Comparison of ENCODE assay signal across 11 mouse cellular contexts in the genomic region with DNA sequence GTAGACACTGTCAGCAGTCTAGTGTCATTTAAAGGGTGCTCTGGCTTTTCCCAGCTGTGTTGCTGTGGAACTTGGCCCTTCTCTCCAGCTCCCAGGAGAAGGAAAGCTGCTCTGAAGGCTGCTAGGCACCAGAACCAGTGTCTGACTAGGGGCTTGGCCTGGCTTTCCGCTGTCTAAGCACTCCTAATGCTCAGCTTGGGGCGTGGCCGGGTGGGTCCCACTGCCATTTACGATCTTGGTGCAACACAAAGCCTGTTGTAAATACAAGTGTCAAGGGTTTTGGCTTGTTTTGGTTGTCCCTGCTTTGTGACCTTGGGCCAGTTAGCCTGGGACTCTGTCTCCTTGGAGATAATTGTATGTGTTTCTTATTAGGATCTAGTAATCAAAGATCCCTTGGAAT. TPM values are rescaled to one million over a fixed set of nuclear protein-coding genes. Genes with fewer than 3 reads are reported as not detected.
DNase-seq lines count a peak whose midpoint lies in the region; ATAC-seq lines count a peak whose summit lies in the region.
"Had no signal": no experiment of that assay in that cellular context is flagged by ENCODE, and none has a peak within 500 bp of the region (broad histone marks: within the 10 kb centered on the region; RNA-seq: fewer than 3 reads in every experiment).

No protein-coding gene starts in this region.

- no peak overlapping the region for H3K4me2 ChIP-seq in kidney, embryonic 16.5 days (replicated peaks; ENCODE audit: low read depth, low read length)
- no peak overlapping the region for H3K4me2 ChIP-seq in lung, embryonic 16.5 days (ENCODE audit: low read depth, low read length)
- no peak overlapping the region for H3K4me2 ChIP-seq in forebrain, embryonic 15.5 days (replicated peaks)
- H3K4me2 ChIP-seq: embryonic facial prominence, embryonic 12.5 days; hindbrain, embryonic 15.5 days; neural tube, embryonic 15.5 days had no signal

- no peaks in the 10 kb centered on the region for H3K36me3 ChIP-seq in kidney, embryonic 16.5 days (ENCODE audit: insufficient read depth, low read length)
- no peaks in the 10 kb centered on the region for H3K36me3 ChIP-seq in lung, embryonic 16.5 days (ENCODE audit: control insufficient read depth, insufficient read depth, low read length)
- no peaks in the 10 kb centered on the region for H3K36me3 ChIP-seq in forebrain, embryonic 15.5 days
- H3K36me3 ChIP-seq: embryonic facial prominence, embryonic 12.5 days; hindbrain, embryonic 15.5 days; neural tube, embryonic 15.5 days had no signal

- peak; percentile 34 for DNase-seq in adrenal gland, postnatal 10 days
- DNase-seq in adrenal gland, postnatal 4 days (ENCODE audit: low spot score in 2 of 2) = no peak
- DNase-seq in kidney, postnatal 36 days = peak; percentile 21 to 42
- DNase-seq in ZHBTc4 (ENCODE audit: low read depth, low spot score) = peak; percentile 92
- DNase-seq in frontal cortex, adult 2 months (ENCODE audit: extremely low spot score in 1 of 2, low spot score in 1 of 2) = no peak

- ATAC-seq in kidney, embryonic 16.5 days (ENCODE audit: low FRiP score, low TSS enrichment) = no peak
- peak; percentile 32; the same call in 1 of the 2 replicates for ATAC-seq in lung, embryonic 16.5 days (ENCODE audit: low read depth)
- ATAC-seq in forebrain, embryonic 15.5 days (replicated peaks) = no peak

- no peak overlapping the region for H3K9ac ChIP-seq in kidney, embryonic 16.5 days (replicated peaks; ENCODE audit: low read length)
- no peak overlapping the region for H3K9ac ChIP-seq in lung, embryonic 16.5 days (ENCODE audit: low read length)
- H3K9ac ChIP-seq in forebrain, embryonic 15.5 days (replicated peaks) = no peak overlapping the region
- H3K9ac ChIP-seq: embryonic facial prominence, embryonic 12.5 days; hindbrain, embryonic 15.5 days; neural tube, embryonic 15.5 days had no signal

- H3K9me3 ChIP-seq in kidney, embryonic 16.5 days (ENCODE audit: low read length) = no peaks in the 10 kb centered on the region
- H3K9me3 ChIP-seq in lung, embryonic 16.5 days (ENCODE audit: control insufficient read depth, low read length) = no peaks in the 10 kb centered on the region
- H3K9me3 ChIP-seq in forebrain, embryonic 15.5 days = no peaks in the 10 kb centered on the region
- H3K9me3 ChIP-seq: embryonic facial prominence, embryonic 12.5 days; hindbrain, embryonic 15.5 days; neural tube, embryonic 15.5 days had no signal

- 34% methylated on average over 4 of the region's 4 CpGs for WGBS in kidney, embryonic 16.5 days
- WGBS in lung, embryonic 16.5 days = 67% methylated on average over 4 of the region's 4 CpGs
- WGBS in forebrain, embryonic 15.5 days = 57% methylated on average over 4 of the region's 4 CpGs

- H3K27ac ChIP-seq in kidney, embryonic 16.5 days (ENCODE audit: low read length) = no peak overlapping the region
- H3K27ac ChIP-seq in lung, embryonic 16.5 days (ENCODE audit: low read length) = peak overlapping the region; percentile 90
- H3K27ac ChIP-seq in forebrain, embryonic 15.5 days (replicated peaks) = no peak overlapping the region
- H3K27ac ChIP-seq: hindbrain, embryonic 15.5 days; neural tube, embryonic 15.5 days had no signal

- peaks cover 35% of the 10 kb centered on the region for H3K4me1 ChIP-seq in kidney, embryonic 16.5 days (ENCODE audit: insufficient read depth, low read length)
- H3K4me1 ChIP-seq in lung, embryonic 16.5 days (replicated peaks; ENCODE audit: control insufficient read depth, insufficient read depth, low read length) = peaks cover 54% of the 10 kb centered on the region
- H3K4me1 ChIP-seq in forebrain, embryonic 15.5 days = peaks cover 33% of the 10 kb centered on the region

- H3K4me3 ChIP-seq in kidney, embryonic 16.5 days (ENCODE audit: low read length) = no peak overlapping the region
- H3K4me3 ChIP-seq in lung, embryonic 16.5 days (ENCODE audit: low read length) = no peak overlapping the region
- H3K4me3 ChIP-seq in forebrain, embryonic 15.5 days = no peak overlapping the region
- H3K4me3 ChIP-seq: embryonic facial prominence, embryonic 12.5 days; hindbrain, embryonic 15.5 days; neural tube, embryonic 15.5 days had no signal

- no peaks in the 10 kb centered on the region for H3K27me3 ChIP-seq in kidney, embryonic 16.5 days (ENCODE audit: insufficient read depth, low read length)
- no peaks in the 10 kb centered on the region for H3K27me3 ChIP-seq in lung, embryonic 16.5 days (ENCODE audit: control insufficient read depth, insufficient read depth, low read depth, low read length)
- H3K27me3 ChIP-seq in forebrain, embryonic 15.5 days = no peaks in the 10 kb centered on the region
- H3K27me3 ChIP-seq: embryonic facial prominence, embryonic 12.5 days; hindbrain, embryonic 15.5 days; neural tube, embryonic 15.5 days had no signal

RNA-seq across cellular contexts. Expression of a gene that starts 30.7 kb away (rescaled TPM):
- 10 to 100 TPM; 28.9 to 29.8 TPM for total RNA-seq in adrenal gland, postnatal 10 days (2021)
- total RNA-seq in adrenal gland, postnatal 4 days (2021) = 10 to 100 TPM; 39.5 to 43.6 TPM
- 59.9 and 72.7 TPM in 2 replicates for polyA plus RNA-seq in kidney, embryonic 16.5 days (2015; fragmentation: Nextera tagmentation; extraction: Ambion mirVana)
- 62.1 and 67.1 TPM in 2 replicates for polyA plus RNA-seq in lung, embryonic 16.5 days (2015; fragmentation: Nextera tagmentation; extraction: Ambion mirVana)
- polyA plus RNA-seq in forebrain, embryonic 15.5 days (2015; fragmentation: Nextera tagmentation; extraction: Ambion mirVana) = 71.7 and 73.2 TPM in 2 replicates
- 44.0 and 49.3 TPM in 2 replicates for polyA plus RNA-seq in frontal cortex, adult 2 months (2012; rRNA removed)

RNA-seq across cellular contexts. Expression of a gene that starts 31.2 kb away (rescaled TPM):
- total RNA-seq in adrenal gland, postnatal 10 days (2021) = 10 to 100 TPM; 26.9 to 40.0 TPM
- total RNA-seq in adrenal gland, postnatal 4 days (2021) = 10 to 100 TPM; 33.7 to 37.4 TPM
- polyA plus RNA-seq in kidney, embryonic 16.5 days (2015; fragmentation: Nextera tagmentation; extraction: Ambion mirVana) = 14.5 and 15.0 TPM in 2 replicates
- 18.1 and 20.2 TPM in 2 replicates for polyA plus RNA-seq in lung, embryonic 16.5 days (2015; fragmentation: Nextera tagmentation; extraction: Ambion mirVana)
- polyA plus RNA-seq in forebrain, embryonic 15.5 days (2015; fragmentation: Nextera tagmentation; extraction: Ambion mirVana) = 35.3 and 38.6 TPM in 2 replicates
- polyA plus RNA-seq in frontal cortex, adult 2 months (2012; rRNA removed) = 32.3 and 35.6 TPM in 2 replicates

Comparison
In these comparisons a context has a peak if more than half of its experiments do, and no peak if none do; other contexts are left out.
1. DNase-seq: peak in adrenal gland, postnatal 10 days (single experiment), kidney, postnatal 36 days (2 of 2) and ZHBTc4 (single experiment); none in adrenal gland, postnatal 4 days (0 of 2) and frontal cortex, adult 2 months (0 of 2).